Mouse (Mus musculus) gastrocnemius, postnatal 14 days (tissue): ENCODE measurements around the gene Phf23. TPM values are rescaled to one million over a fixed set of nuclear protein-coding genes. Genes with fewer than 3 reads are reported as not detected.

Experiments
- DNase-seq: peaks from one replicate; pipeline ENCODE4 v3.0.0; 2021; ENCODE audit warnings: mixed read lengths
- intact Hi-C: fragments of 180-260 bp; cut with DNase I; formaldehyde crosslinking; loops from one replicate; pipeline ENCODE4 v1.15.1; 2025; ENCODE audit warnings: low total_unique reads
- microRNA-seq, 2 experiments: library from miRNA; unstranded; fragments of <30 nt; microRNA quantifications; one replicate each; pipeline ENCODE4 v1.2.0; 2021
- total RNA-seq, 2 experiments: library from RNA; stranded (reverse); gene quantifications; 2 replicates each; pipeline ENCODE4 v1.2.3; 2021

Gene Phf23
- total RNA-seq, 2 experiments from 2014 or later = 20.4 to 20.7 TPM

DNA sequence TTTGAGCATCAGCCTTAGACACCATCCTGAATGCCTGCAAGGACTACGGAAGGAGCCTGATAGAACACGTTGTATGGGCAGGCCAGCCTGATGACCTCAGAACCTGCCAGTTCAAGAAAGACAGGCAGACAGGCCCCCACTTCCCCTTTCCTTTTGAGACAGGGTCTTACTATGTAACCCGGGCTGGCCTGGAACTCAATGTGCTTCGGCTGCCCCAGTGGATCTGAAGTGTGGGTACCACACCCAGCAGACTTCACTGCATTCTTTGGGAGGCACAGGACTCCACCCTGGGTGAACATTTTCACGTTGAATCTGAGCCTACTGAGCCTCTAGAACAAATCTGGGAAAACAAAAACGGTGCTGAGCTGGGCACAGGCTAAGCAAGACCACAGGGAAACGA lies 42.6 kb downstream of the Phf23 start:
- DNase-seq = no peak
- intact Hi-C loops = no loop called here

DNA sequence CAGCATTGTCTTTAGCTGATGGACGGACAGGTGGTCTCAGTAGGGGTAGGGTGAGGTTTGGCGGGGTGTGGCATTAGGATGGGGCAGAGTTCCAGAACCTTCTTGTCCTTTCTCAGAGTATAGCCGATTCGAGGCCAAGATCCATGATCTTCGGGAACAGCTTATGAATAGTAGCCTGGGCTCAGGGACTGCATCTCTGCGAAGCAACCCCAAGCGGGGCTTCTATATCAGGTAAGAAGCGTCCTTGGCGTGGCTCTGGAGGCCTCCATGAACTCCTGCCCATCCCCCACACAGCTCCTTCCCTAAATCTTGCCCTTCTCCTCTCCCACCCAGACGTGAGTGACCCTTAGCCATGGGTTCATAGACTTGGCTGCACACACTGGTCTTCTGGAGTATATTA lies 44.1 kb downstream of the Phf23 start:
- intact Hi-C loops = no loop called here
- DNase-seq = no peak

DNA sequence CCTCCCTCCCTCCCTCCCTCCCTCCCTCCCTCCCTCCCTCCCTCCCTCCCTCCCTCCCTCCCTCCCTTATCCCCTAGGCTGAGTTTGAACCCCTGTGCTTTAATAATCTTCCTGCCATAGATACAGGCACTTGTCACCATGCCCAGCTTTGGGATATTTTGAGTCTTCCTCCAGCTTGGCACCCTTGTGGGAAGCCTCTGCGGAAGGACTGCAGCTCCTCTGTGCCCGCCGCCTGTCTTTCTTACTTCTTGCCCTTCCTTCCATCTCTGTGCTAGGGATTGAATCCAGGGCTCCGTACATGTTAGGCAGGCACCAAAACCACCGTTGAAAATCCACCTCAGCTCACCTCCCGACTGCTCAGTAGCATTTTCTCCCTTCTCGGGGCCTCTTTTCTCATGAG lies 44.6 kb downstream of the Phf23 start:
- intact Hi-C loops = no loop called here
- DNase-seq = no peak

DNA sequence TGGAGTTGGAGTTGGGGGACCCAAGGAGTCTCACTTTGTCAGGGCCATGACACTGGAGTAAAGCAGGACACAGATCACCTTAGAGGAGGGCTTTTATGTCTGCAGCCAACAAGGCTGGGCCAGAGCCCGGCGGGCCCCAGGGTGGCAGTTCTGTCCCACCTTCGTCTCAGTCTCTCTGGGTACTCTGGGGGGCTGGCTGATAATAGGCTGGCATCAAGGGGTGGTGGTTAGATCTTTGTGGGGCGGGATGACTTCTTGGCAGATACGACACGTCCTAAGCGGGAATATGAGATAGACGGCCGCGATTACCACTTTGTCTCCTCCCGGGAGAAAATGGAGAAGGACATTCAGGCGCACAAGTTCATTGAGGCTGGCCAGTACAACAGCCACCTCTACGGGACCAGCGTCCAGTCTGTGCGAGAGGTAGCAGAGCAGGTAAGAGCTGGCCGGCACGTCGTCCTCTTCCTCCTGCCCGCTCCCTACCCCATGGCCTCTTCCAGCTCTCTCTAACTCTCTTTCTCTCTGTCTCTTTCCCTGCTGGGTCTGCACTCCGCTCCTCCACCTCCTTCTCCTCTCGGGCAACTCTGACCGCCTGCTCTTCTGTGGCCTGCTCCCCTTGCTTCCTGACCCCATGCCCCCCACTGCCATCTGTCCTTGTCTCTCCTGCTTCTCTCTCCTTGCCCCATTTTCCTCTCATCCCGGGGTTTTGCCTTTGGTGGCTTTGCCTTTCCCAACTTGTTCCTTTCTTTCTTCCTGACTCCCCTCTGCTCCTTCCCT lies 46.9 kb downstream of the Phf23 start:
- intact Hi-C loops = no loop called here
- DNase-seq = no peak

DNA sequence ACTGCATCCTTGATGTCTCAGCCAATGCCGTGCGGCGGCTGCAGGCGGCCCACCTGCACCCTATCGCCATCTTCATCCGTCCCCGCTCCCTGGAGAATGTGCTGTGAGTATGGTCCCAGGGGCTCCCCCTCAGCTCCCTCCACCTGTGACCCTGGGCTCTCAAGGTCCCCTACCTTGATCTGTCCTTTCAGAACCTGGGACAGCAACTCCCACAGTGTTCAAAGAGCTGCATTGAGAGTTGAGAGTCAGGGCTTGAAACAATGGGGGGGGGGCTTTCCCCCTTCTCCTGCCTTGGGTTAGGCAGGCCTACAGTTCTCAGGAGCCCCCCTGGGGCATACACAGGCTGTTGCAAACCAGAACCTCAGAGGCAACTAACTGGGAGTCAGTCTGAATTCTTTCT lies 48.1 kb downstream of the Phf23 start:
- no peak for DNase-seq
- intact Hi-C loops = no loop called here

DNA sequence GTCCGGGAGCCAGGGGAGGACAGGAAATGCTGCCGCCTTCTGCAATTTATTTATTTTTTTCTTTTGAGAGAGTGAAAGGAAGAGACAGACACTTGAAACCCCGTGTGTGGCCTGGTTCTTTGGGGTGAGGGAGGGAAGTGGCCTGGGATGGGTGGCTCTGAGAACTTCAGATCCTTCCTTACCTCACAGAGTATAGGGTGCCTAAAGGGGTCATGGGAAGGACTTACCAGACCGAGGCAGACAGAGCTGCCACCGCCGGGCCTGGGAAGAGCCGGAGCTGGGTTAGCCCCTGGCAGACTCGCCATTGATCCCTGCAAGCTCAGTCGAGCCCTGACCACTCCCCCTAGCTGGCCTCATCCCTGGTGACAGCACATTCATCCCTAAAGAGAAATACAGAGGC lies 49.9 kb downstream of the Phf23 start:
- intact Hi-C loops = no loop called here

DNA sequence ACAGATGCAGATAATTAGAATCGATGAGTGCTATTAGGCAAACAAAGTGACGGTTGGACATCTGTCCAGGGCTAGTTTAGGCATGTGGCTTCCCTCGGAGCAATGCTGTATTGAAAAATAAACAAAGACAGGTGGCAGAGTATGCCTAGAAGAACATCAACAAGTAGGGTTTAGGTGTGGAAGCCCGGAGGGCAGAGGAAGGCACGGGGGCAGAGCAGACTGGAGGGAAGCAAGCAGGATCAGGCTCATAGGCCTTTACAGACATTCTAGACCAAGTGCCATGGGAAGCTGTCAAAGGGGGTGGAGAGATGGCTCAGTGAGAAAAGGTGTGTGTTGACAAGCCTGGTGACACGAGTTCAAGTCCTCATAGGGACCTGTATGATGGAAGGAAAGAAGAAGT lies 53.8 kb downstream of the Phf23 start:
- no peak for DNase-seq
- intact Hi-C loops = no loop called here

More for the DNA sequence above, 49.9 kb downstream of the Phf23 start:
- DNase-seq = no peak

Small RNA genes within 50 kb of the gene (microRNA-seq; reads per million reads assigned to microRNA genes)
- gene Gm44349 (0 to 0.50 reads per million in 2 experiments), gene Mir324 (1,205 to 1,307 reads per million in 2 experiments)

Other genes starting within 250 kb of the Phf23 start
- 10 to 100 TPM; 36.4 to 39.1 TPM for gene Polr2a, start 237.1 kb upstream of the Phf23 start, total RNA-seq
- not detected for gene Slc35g3, start 233.8 kb upstream of the Phf23 start, total RNA-seq
- gene Zbtb4, start 229.9 kb upstream of the Phf23 start, total RNA-seq = 10 to 100 TPM; 18.2 to 21.3 TPM
- gene Chrnb1, start 199.8 kb upstream of the Phf23 start, total RNA-seq = 10 to 100 TPM; 75.5 to 80.7 TPM
- 1 to 10 TPM; 6.6 to 8.0 TPM for gene Fgf11, start 193.9 kb upstream of the Phf23 start, total RNA-seq
- under 1 TPM; 0.16 to 0.27 TPM for gene Tmem102, start 190.2 kb upstream of the Phf23 start, total RNA-seq
- not detected for gene Gm39566, start 180.5 kb upstream of the Phf23 start, total RNA-seq
- gene Spem2, start 177.3 kb upstream of the Phf23 start, total RNA-seq = not detected
- gene Spem1, start 173.6 kb upstream of the Phf23 start, total RNA-seq = not detected
- 1 to 10 TPM; 6.8 to 7.4 TPM for gene Nlgn2, start 158.0 kb upstream of the Phf23 start, total RNA-seq
- 100 to 1,000 TPM; 104 to 108 TPM for gene Tmem256, start 157.3 kb upstream of the Phf23 start, total RNA-seq
- gene Plscr3, start 149.4 kb upstream of the Phf23 start, total RNA-seq = 10 to 100 TPM; 16.5 to 22.4 TPM
- under 1 TPM in 1 of 2 experiments, not detected in 1; 0.10 TPM for gene Tnk1, start 137.0 kb upstream of the Phf23 start, total RNA-seq
- not detected for gene Tmem95, start 117.8 kb upstream of the Phf23 start, total RNA-seq
- gene Kctd11, start 114.4 kb upstream of the Phf23 start, total RNA-seq = 1 to 10 TPM; 2.0 TPM
- gene Acap1, start 100.2 kb upstream of the Phf23 start, total RNA-seq = under 1 TPM; 0.33 to 0.55 TPM
- gene 2810408A11Rik, start 94.8 kb upstream of the Phf23 start, total RNA-seq = under 1 TPM; 0.62 to 0.84 TPM
- gene Neurl4, start 94.7 kb upstream of the Phf23 start, total RNA-seq = 10 to 100 TPM; 27.2 to 29.1 TPM
- gene Gps2, start 81.9 kb upstream of the Phf23 start, total RNA-seq = 10 to 100 TPM; 21.8 to 24.2 TPM
- gene Eif5a, start 73.8 kb upstream of the Phf23 start, total RNA-seq = 100 to 1,000 TPM; 567 to 637 TPM
- 1 to 10 TPM; 2.1 to 4.3 TPM for gene Ybx2, start 60.0 kb upstream of the Phf23 start, total RNA-seq
- gene Slc2a4, start 47.6 kb upstream of the Phf23 start, total RNA-seq = 100 to 1,000 TPM; 158 to 236 TPM
- under 1 TPM in 1 of 2 experiments, not detected in 1; 0.72 TPM for gene Cldn7, start 31.0 kb upstream of the Phf23 start, total RNA-seq
- gene Ctdnep1, start 14.6 kb upstream of the Phf23 start, total RNA-seq = 100 to 1,000 TPM; 185 to 209 TPM
- 10 to 100 TPM; 43.0 to 52.9 TPM for gene Elp5, start 13.3 kb upstream of the Phf23 start, total RNA-seq
- 100 to 1,000 TPM; 170 to 180 TPM for gene Gabarap, start 4.6 kb upstream of the Phf23 start, total RNA-seq
- 1 to 10 TPM; 5.1 to 7.8 TPM for gene Dvl2, start 4.8 kb downstream of the Phf23 start, total RNA-seq
- 100 to 1,000 TPM; 266 to 408 TPM for gene Acadvl, start 19.6 kb downstream of the Phf23 start, total RNA-seq
- gene Dlg4, start 21.2 kb downstream of the Phf23 start, total RNA-seq = 1 to 10 TPM; 8.7 to 9.2 TPM
- gene Asgr1, start 58.3 kb downstream of the Phf23 start, total RNA-seq = not detected
- not detected for gene Asgr2, start 96.9 kb downstream of the Phf23 start, total RNA-seq
- gene Mgl2, start 134.6 kb downstream of the Phf23 start, total RNA-seq = 1 to 10 TPM; 1.9 to 3.1 TPM
- gene Clec10a, start 160.4 kb downstream of the Phf23 start, total RNA-seq = 1 to 10 TPM; 1.8 to 3.1 TPM
- under 1 TPM in 1 of 2 experiments, not detected in 1; 0.22 TPM for gene Slc16a11, start 217.0 kb downstream of the Phf23 start, total RNA-seq
- gene Slc16a13, start 225.3 kb downstream of the Phf23 start, total RNA-seq = 1 to 10 TPM in 1 of 2 experiments, under 1 TPM in 1; 0.53 to 1.5 TPM
- 10 to 100 TPM; 12.4 to 13.7 TPM for gene Bcl6b, start 234.0 kb downstream of the Phf23 start, total RNA-seq
- 10 to 100 TPM; 29.7 to 37.4 TPM for gene 0610010K14Rik, start 242.1 kb downstream of the Phf23 start, total RNA-seq
- 1 to 10 TPM; 2.6 to 2.7 TPM for gene Gm21988, start 244.1 kb downstream of the Phf23 start, total RNA-seq
- 10 to 100 TPM; 96.0 to 96.9 TPM for gene Rnasek, start 244.1 kb downstream of the Phf23 start, total RNA-seq